Mouse (Mus musculus): ENCODE measurements around the gene Map3k5. TPM values are rescaled to one million over a fixed set of nuclear protein-coding genes. Genes with fewer than 3 reads are reported as not detected.
A peak's percentile ranks its signal among the peaks of the same experiment; 100 is the strongest.

The Map3k5 gene
- total RNA-seq, 2 experiments from 2014 or later, result 6.5 to 6.6 TPM

DNA sequence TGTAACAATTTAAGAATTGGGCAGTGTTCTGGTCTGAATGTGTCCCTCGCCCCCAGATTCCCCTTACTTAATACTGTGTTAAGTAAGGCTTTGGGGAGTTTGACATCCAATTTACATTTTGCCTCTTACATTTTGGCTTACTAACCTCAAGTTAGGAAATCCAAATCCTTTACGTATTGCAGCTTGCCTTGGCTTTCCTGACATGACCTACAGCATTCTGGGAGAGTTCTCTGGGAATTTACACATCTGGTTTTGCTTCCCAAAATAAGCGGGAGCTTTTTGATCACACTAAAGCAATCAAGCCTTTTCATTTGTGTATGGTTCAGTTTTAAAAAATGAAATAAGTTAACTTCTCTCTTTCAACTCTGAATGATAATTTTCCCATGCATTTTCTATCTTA, 1.3 kb upstream of the Map3k5 start:
- intact Hi-C loops (cut with DNase I; ENCODE audit: low total_unique reads), result loop anchor here (5.0 kb wide), 2 partner anchors 139 to 194 kb away; no protein-coding TSS in a partner anchor
- DNase-seq, result no peak

DNA sequence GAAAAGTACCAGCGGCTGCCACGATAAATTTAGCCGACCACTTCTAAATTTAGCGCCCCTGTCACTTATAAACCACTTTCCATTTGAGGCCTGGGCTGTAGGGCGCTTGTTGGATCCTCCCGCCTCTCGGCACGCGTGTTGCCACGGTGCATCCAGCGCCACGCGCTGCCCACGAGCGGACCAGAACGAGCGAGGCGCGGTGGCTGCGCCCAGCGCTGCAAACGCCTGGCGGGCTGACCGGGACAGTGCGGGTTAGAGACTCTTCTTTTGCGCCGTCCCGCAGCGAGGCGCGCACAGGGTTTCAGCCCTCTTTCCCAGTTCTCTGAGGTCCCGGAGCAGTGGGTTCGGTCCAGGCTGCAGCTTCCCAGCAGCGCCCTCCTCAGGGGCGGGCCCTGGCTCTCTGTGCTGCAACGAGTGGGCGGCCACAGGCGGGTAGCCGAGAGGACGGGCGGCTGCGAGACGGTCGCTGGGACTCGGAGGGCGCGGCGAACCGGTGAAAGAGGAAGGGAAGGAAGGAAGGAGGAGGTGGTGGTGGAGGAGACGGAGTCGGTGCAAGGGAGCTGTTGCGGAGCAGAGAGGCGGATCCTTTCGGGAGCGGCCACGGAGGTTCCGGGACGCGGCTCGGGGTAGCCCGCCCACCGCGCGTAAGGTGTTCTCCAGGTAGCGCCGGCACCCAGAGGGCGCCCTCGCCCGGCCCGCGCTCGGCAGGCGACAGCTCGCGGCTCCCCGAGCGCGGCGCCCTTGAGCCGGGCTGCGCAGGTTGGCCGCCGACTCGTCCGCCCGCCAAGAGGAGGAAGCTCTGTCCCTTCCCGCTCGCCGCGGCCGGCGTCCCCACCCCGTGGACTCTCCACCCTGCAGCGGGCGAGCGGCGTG, 525 bp upstream of the Map3k5 start:
- peak; percentile 85 for DNase-seq
- intact Hi-C loops (cut with DNase I; ENCODE audit: low total_unique reads), result loop anchor here (5.0 kb wide), 2 partner anchors 139 to 194 kb away; no protein-coding TSS in a partner anchor

DNA sequence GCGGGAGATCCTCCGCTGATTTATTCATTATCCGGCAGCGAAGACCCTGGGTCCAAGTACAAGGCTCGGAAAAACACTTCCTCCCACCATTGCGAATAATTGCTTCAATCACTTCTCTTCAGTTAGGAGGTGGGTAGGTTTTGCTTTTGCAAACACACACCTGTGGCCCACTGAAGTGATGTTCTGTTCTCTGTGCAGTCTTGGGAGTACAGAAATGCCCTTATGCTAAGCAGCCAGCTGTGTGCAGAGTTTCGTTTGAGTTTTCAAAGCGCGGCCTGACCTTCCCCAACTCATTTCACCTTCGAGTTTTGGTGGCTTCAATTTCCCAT, 987 bp downstream of the Map3k5 start:
- DNase-seq, result no peak

DNA sequence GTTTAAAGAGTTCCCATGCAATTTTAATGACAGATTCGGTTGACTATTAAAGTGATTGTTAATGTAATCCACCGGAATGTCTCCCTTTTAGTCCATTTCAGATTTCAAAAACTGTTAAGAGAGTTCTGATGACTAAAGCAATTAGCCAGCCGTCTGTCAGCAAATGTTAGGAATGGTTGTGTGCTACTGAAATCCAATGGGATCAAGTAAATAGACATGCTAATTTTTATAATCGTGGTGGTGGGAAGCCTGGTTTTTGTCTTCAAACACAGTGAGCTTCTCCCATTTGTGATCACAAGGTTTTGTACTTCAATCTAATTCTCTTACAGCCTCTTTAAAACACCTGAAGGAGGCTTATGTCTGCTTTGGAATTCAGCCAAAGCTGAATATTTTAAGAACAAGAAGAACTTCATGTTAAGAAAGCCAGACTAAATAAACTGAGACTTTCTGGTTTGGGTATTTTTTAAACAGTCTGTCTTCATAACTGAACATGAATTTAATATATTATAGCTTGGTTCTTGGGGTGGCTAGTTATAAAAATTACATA, 1.6 kb downstream of the Map3k5 start:
- intact Hi-C loops (cut with DNase I; ENCODE audit: low total_unique reads), result no loop called here
- no peak for DNase-seq

More for the DNA sequence above, 987 bp downstream of the Map3k5 start:
- intact Hi-C loops (cut with DNase I; ENCODE audit: low total_unique reads), result no loop called here

DNA sequence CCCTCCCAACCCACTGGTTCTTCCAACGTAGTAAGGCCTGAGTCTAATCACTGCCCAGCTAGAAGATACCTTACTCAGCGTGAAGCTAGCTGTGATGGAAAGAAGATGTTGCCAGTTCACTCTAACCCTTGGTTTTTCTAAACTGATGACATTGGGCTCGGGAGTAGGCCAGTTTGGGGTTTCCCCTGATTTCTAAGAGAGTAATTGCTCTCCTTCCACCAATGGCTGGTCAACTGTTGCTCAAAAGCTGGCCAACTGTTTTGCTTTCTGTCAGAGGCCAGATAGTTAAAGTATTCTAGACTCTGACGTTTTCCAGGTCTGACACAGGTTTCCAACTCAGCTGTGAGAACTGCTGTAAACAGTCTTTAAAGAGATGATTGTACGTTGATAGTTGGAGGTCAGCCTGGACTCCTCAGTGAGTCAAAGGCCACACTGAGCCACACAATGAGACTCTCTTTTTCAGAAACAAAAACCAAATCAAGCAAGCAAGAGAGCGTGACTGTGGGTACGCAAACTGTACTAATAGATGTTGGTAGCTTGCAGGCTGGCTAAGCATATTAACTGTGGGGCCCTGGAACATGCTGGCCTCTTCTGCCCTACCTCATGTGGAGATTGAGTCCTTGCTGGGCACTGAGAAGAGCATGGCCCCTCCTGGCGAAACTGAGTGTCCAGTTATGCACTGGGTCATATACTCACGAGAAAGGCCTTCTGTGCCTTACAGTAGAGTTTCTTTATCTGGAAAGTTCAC, 2.9 kb downstream of the Map3k5 start:
- DNase-seq, result no peak
- intact Hi-C loops (cut with DNase I; ENCODE audit: low total_unique reads), result no loop called here

DNA sequence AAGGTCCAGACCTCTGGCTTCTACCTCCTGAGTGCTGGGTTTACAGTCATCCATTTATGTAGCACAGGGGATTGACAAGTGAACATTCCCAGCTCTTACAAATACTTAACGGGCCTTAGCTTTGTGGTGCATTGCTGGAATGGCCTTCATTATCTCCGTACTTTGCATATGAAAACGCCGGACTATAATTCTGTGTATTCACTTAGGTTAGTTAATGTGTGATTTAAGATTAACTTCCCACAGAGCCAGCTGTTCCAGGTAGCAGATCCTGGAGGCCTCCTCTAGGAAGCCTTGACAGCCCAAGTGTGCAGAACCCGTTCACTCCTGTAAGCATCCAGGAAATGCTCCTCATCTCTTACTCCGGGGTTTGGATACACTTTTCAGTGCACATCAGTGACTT, 4.5 kb downstream of the Map3k5 start:
- DNase-seq, result no peak
- intact Hi-C loops (cut with DNase I; ENCODE audit: low total_unique reads), result no loop called here

DNA sequence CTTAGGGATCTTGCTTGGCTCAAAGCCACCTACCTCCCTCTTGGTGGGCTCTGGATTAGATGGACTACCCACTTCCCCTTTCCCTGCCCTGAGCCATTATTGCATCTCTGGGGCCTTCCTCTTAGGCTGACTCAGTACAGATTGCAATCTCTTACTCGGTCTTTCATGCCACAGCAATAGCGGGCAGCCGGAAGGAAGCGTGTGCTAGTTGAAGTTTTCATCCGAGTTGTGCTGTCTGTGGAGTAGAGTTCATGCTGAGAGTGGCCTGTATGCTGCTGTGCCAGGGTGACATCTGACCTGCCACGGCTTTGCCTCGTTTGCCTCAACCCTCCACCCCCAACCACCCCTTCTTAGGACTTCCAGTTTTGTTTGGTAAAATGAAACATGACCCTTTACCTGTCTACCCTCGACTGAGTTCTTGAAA, 5.0 kb downstream of the Map3k5 start:
- DNase-seq, result no peak
- intact Hi-C loops (cut with DNase I; ENCODE audit: low total_unique reads), result no loop called here

DNA sequence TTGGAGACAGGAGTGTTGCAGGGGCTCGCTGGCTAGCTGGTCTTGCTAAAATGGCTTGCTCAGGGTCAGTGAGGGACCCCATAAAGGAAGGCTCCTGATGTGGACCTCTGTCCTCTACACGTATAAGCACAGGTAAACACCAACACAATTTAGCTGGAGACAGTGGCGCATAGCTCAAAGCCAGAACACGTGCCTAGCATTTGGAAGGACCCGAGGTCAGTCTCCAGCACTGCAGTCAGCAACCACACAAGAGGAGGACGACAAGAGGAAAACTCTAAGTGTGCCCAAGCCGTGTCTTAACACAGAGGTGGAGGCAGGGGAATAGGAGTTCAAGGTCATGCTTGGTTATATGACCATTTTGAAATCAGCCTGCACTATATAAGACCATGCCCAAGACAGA, 5.9 kb downstream of the Map3k5 start:
- intact Hi-C loops (cut with DNase I; ENCODE audit: low total_unique reads), result no loop called here
- no peak for DNase-seq

DNA sequence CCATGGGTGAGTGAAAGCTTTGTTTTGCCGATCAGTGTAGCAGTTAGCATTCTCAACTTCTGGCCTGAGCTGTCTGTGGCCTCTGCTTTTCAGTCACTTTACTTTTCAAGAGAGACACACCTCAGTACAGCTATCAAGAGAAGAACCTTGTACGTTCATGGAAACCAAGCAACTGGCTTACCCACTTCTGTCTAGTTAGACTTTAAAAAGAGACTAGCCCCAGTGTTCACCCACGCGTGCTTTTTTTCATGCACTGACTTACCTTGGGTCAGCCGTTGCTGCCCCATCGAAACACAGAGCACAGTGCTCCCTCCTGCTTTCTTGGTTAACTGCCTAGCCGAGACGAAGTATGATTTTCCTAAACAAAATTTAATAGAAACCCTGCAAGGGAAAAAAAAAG, 6.4 kb downstream of the Map3k5 start:
- intact Hi-C loops (cut with DNase I; ENCODE audit: low total_unique reads), result no loop called here
- no peak for DNase-seq

DNA sequence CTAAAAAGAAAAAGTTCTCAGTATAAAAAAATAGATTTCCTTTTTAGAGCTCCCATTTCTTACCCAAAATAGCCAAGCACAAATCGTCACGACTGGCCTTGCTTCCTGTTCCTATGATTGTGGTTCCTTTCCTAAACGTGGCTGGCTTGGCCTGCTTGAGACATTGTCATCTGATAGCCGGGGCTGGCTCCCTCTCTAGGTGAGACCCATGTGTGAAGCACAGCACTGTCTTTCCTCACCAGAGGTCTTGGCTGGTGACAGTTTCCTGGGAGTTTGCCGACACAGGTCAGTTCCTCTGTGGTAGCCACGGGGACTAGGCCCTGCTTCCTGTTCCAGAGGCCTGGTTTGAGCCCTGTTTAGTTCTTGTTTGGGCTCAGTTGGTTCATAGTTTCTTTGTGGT, 6.8 kb downstream of the Map3k5 start:
- peak; percentile 49 for DNase-seq
- intact Hi-C loops (cut with DNase I; ENCODE audit: low total_unique reads), result no loop called here

DNA sequence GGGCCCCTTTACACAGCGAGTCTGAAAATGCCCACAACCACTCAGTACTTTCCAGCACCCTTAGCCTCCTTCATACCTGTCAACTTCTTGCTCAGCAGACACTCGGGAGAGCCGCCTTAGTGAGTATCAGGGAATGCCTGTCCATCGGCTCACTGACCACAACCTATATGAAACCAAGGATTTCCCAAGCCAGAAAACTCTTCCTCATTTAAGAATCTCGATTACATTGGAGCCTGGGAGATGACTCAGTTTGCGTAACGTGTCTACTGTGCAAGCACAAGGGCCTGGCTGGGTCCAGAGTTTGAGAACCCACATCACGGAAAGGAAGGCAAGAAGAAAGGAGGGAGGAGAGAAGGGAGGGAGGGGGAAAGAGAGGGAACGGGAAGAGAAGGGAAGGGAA, 7.6 kb downstream of the Map3k5 start:
- intact Hi-C loops (cut with DNase I; ENCODE audit: low total_unique reads), result no loop called here
- no peak for DNase-seq

DNA sequence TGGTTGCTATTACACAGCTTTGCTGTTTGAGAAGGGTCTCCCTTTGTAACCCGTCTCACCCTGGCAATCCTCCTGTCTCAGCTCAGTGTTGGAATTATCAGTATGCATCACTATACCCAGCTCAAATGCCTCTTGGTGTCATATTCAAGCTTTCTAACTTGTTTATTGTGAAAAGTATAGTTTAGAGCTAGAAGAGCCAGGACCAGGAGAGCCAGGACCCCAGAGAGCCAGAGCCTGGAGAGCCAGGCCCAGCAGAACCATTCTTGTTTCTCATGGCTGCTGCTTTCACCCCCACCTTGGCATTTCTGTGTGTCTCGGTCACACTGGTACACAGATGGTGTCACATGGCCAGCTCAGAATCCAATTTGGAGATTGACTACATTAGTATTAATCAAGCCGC, 8.3 kb downstream of the Map3k5 start:
- DNase-seq, result no peak
- intact Hi-C loops (cut with DNase I; ENCODE audit: low total_unique reads), result no loop called here

DNA sequence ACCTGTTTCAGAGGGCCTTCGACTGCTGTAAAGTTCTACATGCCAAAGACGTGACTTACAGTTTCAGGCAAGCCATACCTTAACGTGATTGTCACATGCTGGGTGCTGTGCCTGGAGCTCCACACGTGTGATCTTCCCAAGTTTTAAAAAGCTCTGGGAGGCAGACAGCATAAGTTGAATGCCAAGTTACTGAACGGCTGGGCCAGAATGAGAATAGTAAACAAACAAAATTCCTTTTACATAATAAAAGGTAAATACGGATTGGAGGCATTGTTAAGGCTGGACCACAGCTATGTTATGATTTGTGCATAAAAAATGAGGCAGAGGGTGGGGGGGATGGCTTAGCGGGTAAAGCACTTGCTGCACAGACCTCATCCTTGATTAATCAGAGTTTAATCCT, 11.4 kb downstream of the Map3k5 start:
- intact Hi-C loops (cut with DNase I; ENCODE audit: low total_unique reads), result no loop called here
- no peak for DNase-seq

DNA sequence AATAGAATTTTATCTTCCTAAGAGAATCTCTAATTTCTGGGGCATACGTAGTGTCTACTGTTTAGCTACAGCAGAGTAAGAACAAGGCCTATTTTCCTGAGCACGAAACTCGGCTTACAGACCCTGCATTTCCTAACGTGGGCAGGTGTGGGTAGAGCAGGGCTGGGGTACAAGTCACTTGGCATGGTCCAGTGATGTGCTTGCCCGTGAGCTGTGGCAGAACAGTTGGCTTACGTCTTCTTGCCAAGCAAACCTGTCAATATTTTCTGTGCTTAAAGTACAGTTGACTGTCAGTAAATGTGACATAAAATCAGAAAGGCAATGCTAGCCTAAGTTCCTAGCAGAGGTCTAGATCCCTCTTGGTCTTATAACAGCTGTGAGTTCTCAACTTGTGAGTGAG, 12.4 kb downstream of the Map3k5 start:
- intact Hi-C loops (cut with DNase I; ENCODE audit: low total_unique reads), result no loop called here
- DNase-seq, result no peak

DNA sequence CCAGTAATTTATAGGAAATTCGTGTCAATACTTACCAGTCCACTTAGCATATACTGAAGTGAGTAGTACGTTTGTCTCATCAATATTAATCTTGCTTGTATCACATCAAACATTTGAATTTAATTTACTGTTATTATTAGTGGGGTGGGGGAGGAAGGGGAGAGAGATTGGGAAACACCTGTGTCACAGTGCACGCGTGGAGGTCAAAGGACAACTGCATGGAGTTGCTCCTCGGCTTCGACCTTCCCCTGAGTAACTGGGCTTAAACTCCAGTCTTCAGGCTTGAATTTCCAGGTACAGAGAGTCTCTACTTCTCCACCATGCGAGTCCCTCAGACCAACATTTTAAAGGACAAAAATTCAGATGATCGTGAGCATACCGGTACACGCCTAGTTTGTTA, 13.2 kb downstream of the Map3k5 start:
- no peak for DNase-seq

DNA sequence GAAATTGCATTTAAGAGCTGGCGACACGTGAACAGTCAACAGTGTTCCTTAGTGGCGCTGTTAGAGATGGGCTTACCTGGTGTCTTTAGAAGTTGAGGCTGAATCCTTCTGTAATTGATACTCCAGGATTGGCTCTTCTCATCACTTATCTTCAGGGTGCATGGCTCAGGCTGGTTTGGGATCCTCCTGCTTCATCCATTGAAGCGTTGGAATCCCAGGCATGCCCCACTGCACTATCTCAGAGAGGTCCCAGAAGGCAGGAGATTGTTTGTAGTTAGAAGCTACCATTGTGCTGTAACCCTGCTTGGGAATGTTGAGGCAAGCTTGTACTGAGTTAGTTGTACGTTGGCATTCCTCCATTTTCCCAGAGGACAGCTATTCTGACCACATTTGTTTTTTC, 13.6 kb downstream of the Map3k5 start:
- intact Hi-C loops (cut with DNase I; ENCODE audit: low total_unique reads), result no loop called here
- DNase-seq, result no peak

More for the DNA sequence above, 13.2 kb downstream of the Map3k5 start:
- intact Hi-C loops (cut with DNase I; ENCODE audit: low total_unique reads), result no loop called here

DNA sequence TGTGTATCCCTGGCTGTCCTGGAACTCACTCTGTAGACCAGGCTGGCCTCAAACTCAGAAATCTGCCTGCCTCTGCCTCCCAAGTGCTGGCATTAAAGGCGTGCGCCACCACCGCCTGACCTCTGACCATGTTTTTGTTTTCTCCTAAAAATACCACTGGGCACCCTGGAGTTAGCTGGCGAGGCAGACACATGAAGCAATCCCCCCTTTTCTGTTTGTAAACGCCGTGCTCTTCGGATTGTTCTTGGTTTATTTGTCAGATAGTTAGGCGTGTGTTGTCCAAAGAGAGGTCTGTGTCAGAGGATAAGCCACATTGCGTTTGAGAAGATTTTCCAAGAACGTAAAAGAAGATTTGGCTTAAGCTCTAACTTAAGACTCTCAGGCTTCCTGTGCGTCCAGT, 14.1 kb downstream of the Map3k5 start:
- intact Hi-C loops (cut with DNase I; ENCODE audit: low total_unique reads), result no loop called here
- DNase-seq, result no peak

DNA sequence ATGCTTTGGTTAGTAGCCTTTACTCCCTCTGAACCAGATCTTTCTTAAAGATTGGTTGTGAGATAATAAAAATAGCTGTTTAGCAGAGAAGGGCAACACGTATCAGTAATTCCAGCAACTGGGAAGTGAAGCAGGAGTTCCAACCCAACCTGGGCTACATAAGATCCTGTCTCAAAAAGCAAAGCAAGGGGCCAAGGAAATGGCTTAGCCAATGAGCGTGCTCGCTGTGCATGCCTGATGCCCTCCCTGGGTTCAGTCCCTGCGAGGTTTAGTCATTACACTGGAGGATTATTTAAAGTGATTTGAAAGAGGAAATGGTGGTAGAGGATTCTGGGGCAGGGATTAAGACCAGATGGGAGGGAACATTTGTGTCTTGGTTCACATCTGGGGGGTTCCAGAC, 14.8 kb downstream of the Map3k5 start:
- no peak for DNase-seq
- intact Hi-C loops (cut with DNase I; ENCODE audit: low total_unique reads), result no loop called here

DNA sequence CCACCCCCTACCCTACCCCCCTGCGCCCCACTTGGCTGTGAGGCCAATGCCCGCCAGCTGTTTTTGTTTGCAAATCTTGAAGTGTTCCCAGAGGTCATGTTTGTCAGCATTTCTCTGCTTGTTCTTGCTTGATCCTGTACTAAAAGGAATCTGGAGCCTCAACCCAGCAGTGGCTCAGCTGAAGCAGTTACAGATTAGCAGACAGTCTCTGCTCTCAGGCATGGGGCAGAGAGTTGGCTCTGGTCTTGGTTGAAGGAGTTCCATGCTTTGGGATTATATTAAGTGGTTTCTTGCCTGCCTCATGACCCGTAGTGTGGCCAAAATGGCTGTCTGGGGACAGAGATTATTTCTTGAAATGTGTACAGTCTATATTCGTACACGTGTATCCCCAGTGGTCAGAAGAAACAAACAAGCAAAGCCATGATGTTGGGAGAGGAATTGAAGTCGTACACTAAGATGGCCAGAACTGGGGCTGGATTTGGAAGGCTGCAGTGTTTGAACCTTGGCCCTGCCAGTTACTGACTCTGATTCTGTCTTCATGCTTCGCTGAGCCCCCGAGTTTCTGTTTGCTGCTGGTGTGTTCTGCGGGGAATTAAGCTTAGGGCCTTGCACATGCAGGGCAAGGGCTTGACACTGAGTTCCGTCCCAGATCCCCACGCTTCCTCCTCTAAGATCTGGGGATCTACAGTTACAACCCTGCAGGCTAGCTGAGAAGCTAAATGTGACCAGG, 18.9 kb downstream of the Map3k5 start:
- no peak for DNase-seq
- intact Hi-C loops (cut with DNase I; ENCODE audit: low total_unique reads), result no loop called here

DNA sequence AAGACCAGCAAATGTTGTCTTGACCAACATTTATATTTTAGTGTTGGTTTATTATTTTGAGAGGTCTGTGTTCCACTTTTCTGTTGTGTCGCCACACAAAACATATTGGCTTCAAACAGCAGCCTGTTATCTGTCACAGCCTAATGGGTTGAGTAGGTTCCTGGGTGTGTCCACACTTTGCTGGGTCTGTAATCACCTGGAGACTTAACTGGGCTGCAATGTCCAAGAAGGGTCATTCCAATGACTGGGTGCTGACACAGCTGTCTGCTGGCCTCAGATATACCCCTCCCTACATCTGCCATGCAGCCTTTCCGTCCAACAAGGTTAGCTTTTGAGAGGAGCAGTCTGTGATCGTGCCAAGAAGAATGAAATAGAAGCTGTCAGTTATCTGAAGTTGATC, 20.3 kb downstream of the Map3k5 start:
- intact Hi-C loops (cut with DNase I; ENCODE audit: low total_unique reads), result no loop called here
- no peak for DNase-seq

All from gastrocnemius, postnatal 14 days (tissue).